Mouse (Mus musculus) kidney, embryonic 14.5 days (tissue): ENCODE results near the gene Fam117a. TPM values are rescaled to one million over a fixed set of nuclear protein-coding genes. Genes with fewer than 3 reads are reported as not detected.

Experiments
- ATAC-seq: fragments of 200-750 bp; cut with Nextera tagmentation; 2 replicates; pipeline ENCODE4 v1.8.0; 2017; ENCODE audit warnings: moderate number of reproducible peaks, mild to moderate bottlenecking, moderate TSS enrichment, moderate library complexity; ENCODE audit not compliant: low FRiP score, low TSS enrichment
- H3K27ac ChIP-seq: fragments of 300-500 bp; sonication (generic); 2 replicates; pipeline ENCODE4 v1.5.1; 2014; ENCODE audit warnings: low read depth, mild to moderate bottlenecking, low read length, moderate library complexity, mixed read lengths
- H3K27me3 ChIP-seq: fragments of 300-500 bp; sonication (generic); 2 replicates; pipeline ENCODE4 v1.6.1; 2014; ENCODE audit warnings: mild to moderate bottlenecking, low read length; ENCODE audit not compliant: control insufficient read depth, insufficient read depth
- H3K36me3 ChIP-seq: fragments of 300-500 bp; sonication (generic); 2 replicates; pipeline ENCODE4 v1.6.1; 2014; ENCODE audit warnings: low read length, mixed read lengths; ENCODE audit not compliant: control insufficient read depth, insufficient read depth
- H3K4me1 ChIP-seq: fragments of 300-500 bp; sonication (generic); 2 replicates; pipeline ENCODE4 v1.6.1; 2014; ENCODE audit warnings: low read length, mixed read lengths; ENCODE audit not compliant: control insufficient read depth, insufficient read depth
- H3K4me2 ChIP-seq: fragments of 300-500 bp; sonication (generic); replicated peaks from 2 replicates; pipeline ENCODE4 v1.6.1; 2014; ENCODE audit warnings: low read depth, mild to moderate bottlenecking, low read length
- H3K4me3 ChIP-seq: fragments of 300-500 bp; sonication (generic); 2 replicates; pipeline ENCODE4 v1.5.1; 2014; ENCODE audit warnings: mild to moderate bottlenecking, low read length
- H3K9ac ChIP-seq: fragments of 300-500 bp; sonication (generic); 2 replicates; pipeline ENCODE4 v1.6.1; 2014; ENCODE audit warnings: low read depth, mild to moderate bottlenecking, low read length, moderate library complexity
- H3K9me3 ChIP-seq: fragments of 300-500 bp; sonication (generic); 2 replicates; pipeline ENCODE4 v1.6.1; 2016; ENCODE audit warnings: low read length; ENCODE audit not compliant: control insufficient read depth
- whole genome bisulfite sequencing: fragments of 180-500 bp; shearing (Covaris S2); extraction: QIAGEN DNeasy Blood & Tissue Kit; methylation state at CpG from one replicate; pipeline ENCODE4 v1.1.7; 2014; 5-methylcytosine and 5-hydroxymethylcytosine counted together
- polyA plus RNA-seq: library from polyadenylated mRNA; unstranded; fragments of >200 nt; fragmentation: Nextera tagmentation; extraction: Ambion mirVana; gene quantifications from 2 replicates; pipeline ENCODE4 v1.2.1, GENCODE M21; 2014

Fam117a gene
- polyA plus RNA-seq, 1 experiment from 2014 or later = 13.0 TPM

GRCm38 (mm10) chr11:95309510-95310006 is 27.3 kb upstream of the Fam117a start:
- Histone ChIP-seq H3K4me1 (peaks cover 16% of the 10 kb centered on the region), H3K9me3 (no peaks in the 10 kb centered on the region), H3K27ac (peak overlapping the region; percentile 99), H3K27me3 (no peaks in the 10 kb centered on the region), H3K4me2 (peak overlapping the region; percentile 90), H3K36me3 (peaks cover 13% of the 10 kb centered on the region), H3K4me3 (peak overlapping the region; percentile 97), H3K9ac (peak overlapping the region; percentile 97)
- under 1% methylated on average over 37 of the region's 37 CpGs for WGBS
- peak; percentile 96 for ATAC-seq

GRCm38 (mm10) chr11:95310007-95310647 is 26.7 kb upstream of the Fam117a start, which contains the start of gene Kat7:
Gene Kat7, minus strand, starts transcription at chr11:95310246.
- Histone ChIP-seq H3K4me2 (peak within 1 kb of the TSS; percentile 90), H3K4me3 (peak within 1 kb of the TSS; percentile 97), H3K27me3 (no peaks in the 10 kb centered on the region), H3K4me1 (peaks cover 16% of the 10 kb centered on the region), H3K36me3 (peaks cover 12% of the 10 kb centered on the region), H3K9me3 (no peaks in the 10 kb centered on the region), H3K9ac (peak within 1 kb of the TSS; percentile 97), H3K27ac (peak within 1 kb of the TSS; percentile 99)
- 0% methylated on average over 42 of the region's 42 CpGs for WGBS
- ATAC-seq = peak; percentile 95

GRCm38 (mm10) chr11:95310648-95311424 is 26.0 kb upstream of the Fam117a start:
- H3K27ac ChIP-seq = peak overlapping the region; percentile 72
- WGBS = 5% methylated on average over 17 of the region's 17 CpGs
- ATAC-seq = peak; percentile 1; the same call in 1 of the 2 replicates

GRCm38 (mm10) chr11:95311425-95311807 is 25.4 kb upstream of the Fam117a start:
- peaks cover 16% of the 10 kb centered on the region for H3K4me1 ChIP-seq
- 32% methylated on average over 5 of the region's 5 CpGs for WGBS
- H3K27ac ChIP-seq = no peak overlapping the region
- H3K4me3 ChIP-seq = peak overlapping the region; percentile 97; the same call in 1 of the 2 replicates
- H3K9me3 ChIP-seq = no peaks in the 10 kb centered on the region
- H3K36me3 ChIP-seq = no peaks in the 10 kb centered on the region
- no peaks in the 10 kb centered on the region for H3K27me3 ChIP-seq
- peak overlapping the region; percentile 54 for H3K4me2 ChIP-seq
- ATAC-seq = no peak
- H3K9ac ChIP-seq = peak overlapping the region; percentile 74; the same call in 1 of the 2 replicates

More at GRCm38 (mm10) chr11:95310648-95311424, 26.0 kb upstream of the Fam117a start:
- peak overlapping the region; percentile 74 for H3K9ac ChIP-seq
- no peaks in the 10 kb centered on the region for H3K9me3 ChIP-seq
- H3K36me3 ChIP-seq = peaks cover 5% of the 10 kb centered on the region; the same call in 1 of the 2 replicates
- H3K4me3 ChIP-seq = peak overlapping the region; percentile 97
- H3K27me3 ChIP-seq = no peaks in the 10 kb centered on the region
- H3K4me2 ChIP-seq = peak overlapping the region; percentile 54
- H3K4me1 ChIP-seq = peaks cover 16% of the 10 kb centered on the region

GRCm38 (mm10) chr11:95315215-95315955 is 21.4 kb upstream of the Fam117a start:
- ATAC-seq = no peak
- Histone ChIP-seq H3K9me3 (no peaks in the 10 kb centered on the region), H3K36me3 (no peaks in the 10 kb centered on the region), H3K4me3 (no peak overlapping the region), H3K27me3 (no peaks in the 10 kb centered on the region), H3K9ac (no peak overlapping the region), H3K27ac (no peak overlapping the region), H3K4me2 (no peak overlapping the region), H3K4me1 (peaks cover 6% of the 10 kb centered on the region)
- 80% methylated on average over 7 of the region's 7 CpGs for WGBS

GRCm38 (mm10) chr11:95318116-95318515 is 18.7 kb upstream of the Fam117a start:
- Histone ChIP-seq H3K9ac (no peak overlapping the region), H3K27ac (no peak overlapping the region), H3K4me3 (no peak overlapping the region), H3K4me1 (no peaks in the 10 kb centered on the region), H3K36me3 (no peaks in the 10 kb centered on the region), H3K27me3 (no peaks in the 10 kb centered on the region), H3K9me3 (no peaks in the 10 kb centered on the region), H3K4me2 (no peak overlapping the region)
- ATAC-seq = no peak
- WGBS = 77% methylated on average over 9 of the region's 9 CpGs

GRCm38 (mm10) chr11:95319506-95319905 is 17.3 kb upstream of the Fam117a start:
- H3K4me1 ChIP-seq = no peaks in the 10 kb centered on the region
- no peaks in the 10 kb centered on the region for H3K9me3 ChIP-seq
- no peak overlapping the region for H3K4me2 ChIP-seq
- H3K27me3 ChIP-seq = no peaks in the 10 kb centered on the region
- no peak overlapping the region for H3K27ac ChIP-seq
- H3K4me3 ChIP-seq = no peak overlapping the region
- no peak overlapping the region for H3K9ac ChIP-seq
- 58% methylated on average over 1 of the region's 1 CpGs for WGBS
- ATAC-seq = no peak
- no peaks in the 10 kb centered on the region for H3K36me3 ChIP-seq

GRCm38 (mm10) chr11:95320010-95320409 is 16.8 kb upstream of the Fam117a start:
- Histone ChIP-seq H3K9me3 (no peaks in the 10 kb centered on the region), H3K27me3 (no peaks in the 10 kb centered on the region), H3K36me3 (no peaks in the 10 kb centered on the region), H3K27ac (no peak overlapping the region), H3K9ac (no peak overlapping the region), H3K4me3 (no peak overlapping the region), H3K4me1 (no peaks in the 10 kb centered on the region), H3K4me2 (no peak overlapping the region)
- no peak for ATAC-seq
- 84% methylated on average over 1 of the region's 1 CpGs for WGBS
